Mouse (Mus musculus) yolk sac, embryonic 10.5 days (tissue): ENCODE results near the gene Cyp2j6.
A peak's percentile ranks its signal among the peaks of the same experiment; 100 is the strongest.
"Not testable (repeated sequence)": the region's sequence is repeated elsewhere in the genome, so short reads cannot be mapped to it uniquely, and the experiment has no call there.

ENCODE experiments used
- DNase-seq: peaks from one replicate; pipeline ENCODE4 v3.0.0-alpha.2; 2017; ENCODE audit warnings: low spot score

Cyp2j6 gene

DNA sequence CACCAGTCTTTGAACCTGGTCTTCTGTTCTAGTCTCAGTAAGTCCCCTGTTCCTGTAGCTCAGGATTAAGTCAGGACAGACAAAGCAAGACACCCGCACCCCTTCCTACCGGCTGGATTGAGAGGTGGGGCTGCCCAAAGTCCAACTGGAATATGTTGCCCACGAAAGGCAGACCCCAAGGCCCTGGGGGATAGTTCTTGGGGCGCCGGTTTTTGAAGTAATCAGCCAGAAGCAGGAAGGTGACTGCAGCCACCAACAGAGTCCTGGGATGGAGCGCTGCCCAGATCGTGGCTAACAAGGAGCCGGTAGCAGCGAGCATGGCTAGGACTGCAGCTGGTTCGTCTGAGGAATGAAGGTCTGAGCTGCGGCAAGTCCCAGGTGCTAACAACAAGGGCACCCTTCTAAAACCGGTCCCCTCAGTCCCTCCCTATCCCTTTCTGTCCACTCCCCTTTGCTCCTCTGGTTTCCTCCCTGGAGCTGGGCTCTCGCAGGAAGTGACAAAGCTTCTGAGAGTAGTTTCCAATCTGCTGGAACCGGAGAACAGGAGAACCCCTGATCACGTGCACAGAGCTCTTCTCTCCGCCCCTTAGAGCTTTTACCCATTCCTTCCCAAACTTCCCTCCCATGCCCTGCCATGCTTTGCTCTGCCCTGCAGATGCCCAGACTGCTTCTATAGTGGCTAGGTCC lies at the start of gene Cyp2j6:
Gene Cyp2j6, minus strand, starts transcription at position 529 of the 687 bp plus-strand sequence.
- peak; percentile 24 for DNase-seq

DNA sequence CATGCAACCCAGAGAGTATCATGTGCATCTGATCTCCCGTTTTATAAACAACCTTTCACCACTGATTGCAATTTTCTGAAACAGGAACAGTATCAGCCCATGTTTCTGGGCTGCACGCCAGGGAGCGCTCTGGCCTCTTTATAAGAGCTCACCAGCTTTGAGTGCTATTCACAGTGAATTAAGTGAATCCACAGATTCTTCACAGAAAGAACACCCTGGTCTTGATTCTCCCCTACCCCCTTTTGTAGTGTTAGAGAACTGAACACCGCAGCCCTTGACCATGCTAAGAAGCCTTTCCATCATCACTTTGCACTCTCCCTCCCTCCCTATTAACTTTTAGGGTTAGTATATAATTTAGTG lies 38.3 kb upstream of the Cyp2j6 start:
- DNase-seq: no peak

DNA sequence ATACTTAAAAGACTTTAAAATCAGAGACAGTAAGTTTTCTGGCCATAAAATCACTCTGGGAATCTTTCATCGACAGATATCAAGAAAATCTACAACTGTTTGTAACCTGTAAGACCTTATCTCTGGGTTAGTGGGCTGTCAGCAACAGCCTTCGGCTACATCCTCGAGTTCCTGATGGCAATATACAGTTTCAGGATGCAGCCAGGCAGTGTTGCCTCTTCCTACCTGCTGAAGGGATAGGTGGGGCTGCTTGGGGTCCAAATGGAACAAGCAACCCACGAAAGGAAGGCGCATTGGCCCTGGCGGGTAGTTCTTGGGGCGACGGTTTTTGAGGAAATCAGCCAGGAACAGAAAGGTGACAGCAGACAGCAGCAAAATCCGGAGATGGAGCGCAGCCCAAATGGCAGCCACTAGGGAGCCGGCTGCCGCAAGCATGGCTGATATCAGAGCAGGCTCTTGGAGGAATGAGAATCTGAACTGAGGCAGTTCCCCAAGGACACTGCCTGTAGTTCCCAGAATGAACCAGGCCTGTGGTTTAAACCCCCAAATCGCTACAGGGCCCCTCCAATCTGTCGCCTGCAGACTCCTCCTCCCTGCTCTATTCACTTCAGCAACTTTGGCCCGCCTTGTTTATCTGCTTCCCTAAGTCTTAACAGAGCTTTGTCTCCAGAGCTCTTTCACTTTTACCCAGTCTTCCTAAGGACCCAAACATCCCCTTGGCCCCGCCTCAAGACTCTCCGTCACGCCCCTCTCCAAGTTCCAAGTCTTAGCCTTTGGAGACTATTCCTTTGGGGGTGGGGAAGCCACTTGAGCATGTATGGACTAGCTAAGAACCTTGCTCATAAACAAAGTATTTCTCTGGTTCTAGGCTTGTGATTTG lies 37.7 kb upstream of the Cyp2j6 start, which contains the start of gene Cyp2j9:
Gene Cyp2j9, minus strand, starts transcription at position 668 of the 880 bp plus-strand sequence.
- DNase-seq: peak; percentile 9

DNA sequence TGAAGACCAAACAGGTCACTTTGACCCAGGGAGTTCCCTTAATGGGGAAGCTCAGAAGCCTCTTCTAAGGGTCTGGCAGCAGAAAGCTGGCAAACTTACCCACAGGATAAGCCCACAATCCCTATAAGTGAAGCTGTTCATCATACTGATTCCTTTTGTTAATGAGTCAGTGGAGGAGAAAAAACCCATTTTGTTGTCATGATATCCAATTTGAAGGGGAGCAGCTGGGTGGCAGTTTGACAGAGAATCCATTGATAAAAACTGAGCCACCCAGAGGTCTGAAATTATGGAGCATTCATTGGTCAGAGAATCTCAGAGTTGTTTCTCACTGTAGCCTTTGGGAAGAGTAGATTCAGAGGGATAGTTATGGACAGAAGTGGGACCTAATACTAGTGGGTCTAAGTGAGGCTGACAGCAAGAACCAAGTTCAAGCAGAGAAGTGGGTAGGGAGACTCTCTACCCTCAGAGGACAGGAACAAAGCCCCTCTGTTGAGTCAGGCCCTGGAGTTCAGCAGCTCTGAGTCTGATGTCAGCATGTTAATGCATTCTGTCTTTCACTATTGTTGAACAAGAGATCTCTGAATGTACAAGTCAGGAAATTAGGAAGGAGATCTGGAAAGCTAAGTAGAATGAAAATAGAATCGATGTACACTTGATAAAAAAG lies 28.1 kb upstream of the Cyp2j6 start:
- DNase-seq: no peak

DNA sequence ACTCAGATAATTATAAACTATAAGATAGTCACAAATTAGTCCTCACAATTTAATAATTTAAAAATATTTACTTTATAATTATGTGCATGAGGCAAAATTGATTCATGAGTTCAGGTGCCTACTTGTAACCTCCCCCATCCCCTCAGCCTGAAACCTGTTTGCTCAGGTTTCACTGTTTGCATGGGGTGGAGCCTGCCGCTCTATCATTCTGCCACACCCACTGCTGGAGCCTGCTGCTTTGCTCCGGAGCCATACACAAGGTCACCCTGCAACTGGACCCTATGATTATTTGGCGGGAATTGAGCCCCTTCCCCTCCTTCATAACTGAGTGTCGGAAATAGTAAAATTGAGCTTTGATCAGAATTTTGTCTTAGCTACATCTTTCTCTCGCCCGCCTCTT lies 26.9 kb upstream of the Cyp2j6 start:
- DNase-seq: not testable (repeated sequence)

DNA sequence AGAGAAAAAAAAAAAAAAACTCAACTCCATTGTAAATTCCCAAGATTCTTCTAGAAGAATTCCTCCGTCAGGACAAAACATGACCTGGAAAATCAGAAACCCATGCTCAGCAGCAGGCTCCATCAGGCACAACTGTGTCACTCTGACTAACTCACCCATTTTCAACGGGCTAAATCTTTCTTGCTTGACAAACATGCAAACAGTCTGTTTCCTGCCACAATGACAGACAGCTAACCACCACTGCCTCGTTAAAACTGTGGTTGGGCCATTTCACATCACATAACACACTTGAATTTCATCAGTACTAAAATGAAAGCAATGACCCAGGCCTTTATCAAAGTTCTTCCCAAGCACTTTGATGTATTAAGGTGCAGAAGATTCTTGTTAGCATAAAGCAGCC lies 16.0 kb upstream of the Cyp2j6 start:
- DNase-seq: no peak

DNA sequence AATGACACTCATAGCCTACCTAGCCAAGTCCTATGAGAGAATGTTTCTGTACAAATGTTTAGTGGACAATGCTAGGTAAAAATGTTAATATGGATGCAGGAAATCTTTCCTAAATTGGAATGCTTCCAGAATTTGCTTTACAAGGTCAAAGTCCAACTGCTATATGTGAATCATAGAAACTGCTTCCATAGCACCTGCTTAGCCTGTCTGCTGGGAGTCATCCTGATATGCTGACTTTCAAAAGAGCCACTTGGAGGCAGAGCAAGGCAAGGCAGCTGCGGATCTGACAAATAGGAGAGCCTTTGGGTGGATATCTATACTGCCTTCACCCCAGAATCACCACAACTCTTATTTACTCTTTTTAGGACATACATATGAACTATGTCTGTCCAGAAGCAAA lies 14.5 kb upstream of the Cyp2j6 start:
- DNase-seq: no peak

DNA sequence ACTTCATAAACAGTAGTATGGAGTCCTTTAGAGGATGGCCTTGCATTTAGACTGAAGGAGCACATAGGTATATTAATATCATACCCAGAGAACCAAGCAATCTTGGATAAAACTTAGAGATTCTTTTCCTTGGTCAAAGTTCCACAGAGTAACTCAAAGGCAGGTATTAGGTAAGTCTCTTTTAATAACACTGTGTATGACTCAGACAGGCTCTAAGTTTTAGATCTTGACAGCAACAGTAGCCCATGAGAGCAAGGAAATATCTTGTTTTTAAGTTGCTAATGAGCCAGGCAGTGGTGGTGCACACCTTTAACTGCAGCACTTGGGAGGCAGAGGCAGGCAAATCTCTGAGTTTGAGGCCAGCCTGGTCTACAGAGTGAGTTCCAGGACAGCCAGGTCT lies 12.3 kb upstream of the Cyp2j6 start:
- DNase-seq: no peak

DNA sequence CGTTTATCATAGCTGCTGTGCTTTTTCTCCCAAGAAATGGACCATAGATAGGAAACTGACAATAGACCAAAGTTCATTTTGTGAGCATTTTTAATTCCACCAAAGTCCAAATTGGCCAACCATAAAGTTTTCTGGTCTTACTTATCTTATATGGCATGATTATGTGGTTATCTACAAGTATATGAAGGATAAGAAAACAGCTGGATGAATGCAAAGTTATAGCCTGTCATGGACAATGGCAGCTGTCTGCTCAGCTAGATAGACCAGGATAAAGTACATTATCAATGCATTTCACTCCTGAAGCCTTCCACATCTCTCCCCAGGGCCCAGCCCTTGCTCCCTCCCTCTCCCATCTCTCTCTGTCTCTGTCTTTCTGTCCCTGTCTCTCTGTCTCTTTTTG lies 7.0 kb upstream of the Cyp2j6 start:
- no peak for DNase-seq

DNA sequence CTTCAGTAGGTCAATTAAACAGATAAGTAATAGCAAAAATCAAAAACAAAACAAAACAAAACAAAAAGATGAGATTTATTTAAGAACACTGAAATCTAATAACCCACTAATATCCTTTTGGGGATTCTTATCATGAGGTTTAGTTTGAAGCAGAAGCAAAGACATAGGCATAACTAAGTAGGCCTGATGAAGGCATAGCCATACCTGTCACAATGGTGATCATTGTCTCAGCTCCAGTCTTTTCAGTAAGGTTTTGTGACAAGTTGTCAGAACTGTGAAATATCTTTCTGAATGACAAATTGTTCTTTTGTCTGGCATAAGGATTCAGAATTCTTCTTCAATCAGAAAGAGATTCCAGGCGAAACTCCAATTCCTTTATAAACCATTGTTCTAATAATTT lies 6.3 kb upstream of the Cyp2j6 start:
- DNase-seq: no peak

DNA sequence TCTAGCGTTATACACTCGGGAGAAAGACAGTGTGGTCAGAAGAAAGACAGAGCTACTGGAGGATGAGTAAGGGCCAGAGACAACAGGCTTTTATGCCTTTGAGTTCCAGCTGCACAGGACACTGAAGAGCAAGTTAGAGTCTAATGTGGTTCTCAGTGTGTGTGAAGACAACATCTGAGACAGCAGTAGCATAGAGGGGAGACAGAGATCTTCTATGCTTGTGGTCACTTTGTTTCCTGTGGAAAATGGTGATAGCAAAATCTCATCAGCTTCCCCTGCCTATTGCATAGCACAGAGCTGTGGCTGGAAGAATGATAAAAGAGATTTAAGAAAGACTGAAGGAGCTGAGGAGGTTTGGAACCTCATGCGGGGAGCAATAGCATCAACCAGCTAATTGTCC lies 1.8 kb downstream of the Cyp2j6 start:
- no peak for DNase-seq

DNA sequence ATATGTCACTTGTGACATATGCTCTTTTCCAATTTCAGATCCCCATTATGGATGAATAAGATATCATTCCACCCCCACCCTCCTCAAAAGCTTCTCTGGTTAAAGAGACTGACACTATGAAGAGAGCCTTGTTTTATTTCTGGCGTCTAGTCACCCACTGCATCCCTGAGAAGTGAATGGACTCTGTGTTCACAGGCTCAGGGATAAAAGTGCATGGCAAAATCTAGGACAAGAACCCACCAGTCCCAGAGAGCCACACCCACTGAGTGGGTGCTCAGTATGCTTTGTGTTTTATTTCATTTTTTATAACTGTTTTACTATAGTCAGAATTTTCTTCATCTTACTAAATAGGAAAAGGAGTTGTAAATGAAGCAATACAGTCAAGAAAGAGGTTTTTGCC lies 7.5 kb downstream of the Cyp2j6 start:
- DNase-seq: no peak

DNA sequence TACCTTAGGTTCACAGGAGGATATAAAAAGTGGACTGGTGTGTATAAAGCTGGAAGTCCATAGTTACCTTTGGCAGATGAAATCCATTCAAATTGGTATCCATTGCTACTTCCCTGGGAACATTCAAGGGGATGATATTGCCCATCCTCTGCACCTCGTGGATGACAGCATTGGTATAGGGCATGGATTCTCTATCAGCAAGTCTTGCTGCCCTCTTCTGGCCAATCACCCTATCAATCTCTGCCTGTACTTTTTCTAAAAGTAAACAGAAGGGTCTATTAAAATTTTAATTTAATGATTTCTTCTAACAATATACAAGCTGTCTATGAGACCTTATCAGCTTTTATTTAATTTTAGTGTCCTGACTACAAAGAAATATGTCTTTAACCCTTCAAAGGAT lies 27.7 kb downstream of the Cyp2j6 start:
- DNase-seq: no peak

DNA sequence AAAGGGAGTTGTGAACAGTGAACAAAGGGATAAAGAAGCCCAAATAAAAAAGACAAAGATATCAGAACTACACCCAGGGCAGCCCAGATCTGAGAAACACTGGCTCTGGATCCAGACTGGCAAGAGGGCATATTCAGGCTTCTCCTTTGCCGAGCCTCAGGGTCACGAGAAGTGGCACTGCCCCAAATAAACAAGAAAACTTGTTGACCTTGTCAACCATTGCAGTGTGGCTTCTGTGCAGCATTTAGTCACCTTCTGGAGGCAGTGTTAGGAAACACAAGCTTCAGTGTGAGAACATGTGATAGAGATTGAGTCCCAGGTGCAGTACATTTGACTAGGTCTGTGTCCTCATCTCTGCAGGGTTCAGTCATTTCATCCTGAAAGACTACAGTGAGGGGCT lies 31.2 kb downstream of the Cyp2j6 start:
- DNase-seq: no peak

DNA sequence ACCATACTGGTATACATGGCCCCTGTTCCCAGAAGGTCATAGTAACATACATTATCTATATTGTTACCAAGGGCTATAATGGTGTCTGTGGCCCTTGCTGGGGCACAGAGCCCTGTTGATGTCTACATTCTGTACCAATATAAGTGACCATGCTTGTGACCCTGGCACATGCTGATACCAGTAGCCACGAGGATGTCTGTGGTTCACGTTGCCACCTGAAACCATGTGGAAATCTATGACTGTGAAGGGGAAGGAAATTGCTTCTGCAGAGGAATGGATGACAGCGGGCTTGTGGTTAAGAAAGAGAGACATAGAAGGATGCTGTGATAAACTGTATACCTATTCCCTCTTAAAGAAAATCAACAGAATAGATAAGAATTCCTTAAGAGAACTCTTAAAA lies 43.4 kb downstream of the Cyp2j6 start:
- no peak for DNase-seq

DNA sequence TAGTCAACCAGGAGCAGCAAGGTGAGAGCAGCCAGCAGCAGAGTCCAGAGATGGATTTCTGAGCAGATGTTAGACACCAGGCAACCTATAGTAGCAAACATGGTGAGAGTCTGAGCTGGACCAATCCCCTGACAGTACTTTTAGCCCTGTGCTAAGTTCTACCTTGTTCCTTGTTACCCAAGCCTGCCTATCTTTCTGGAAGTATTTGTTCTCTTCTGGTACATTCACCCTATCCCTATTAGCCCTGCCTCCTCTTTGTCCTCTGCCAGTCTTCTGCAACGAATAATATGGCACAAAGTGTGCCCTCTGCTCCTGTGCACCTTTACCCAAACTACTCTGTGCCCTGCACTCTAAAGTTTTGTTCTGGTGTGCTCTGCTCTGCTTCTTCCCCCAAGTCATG lies 46.2 kb downstream of the Cyp2j6 start, which contains the start of gene Cyp2j8:
Gene Cyp2j8, minus strand, starts transcription at position 101 of the 400 bp plus-strand sequence.
- DNase-seq: no peak
